Mouse (Mus musculus) stomach, embryonic 14.5 days (tissue): ENCODE measurements around the gene Taf1c. TPM values are rescaled to one million over a fixed set of nuclear protein-coding genes. Genes with fewer than 3 reads are reported as not detected.

Experiments
- ATAC-seq: fragments of 200-750 bp; cut with Nextera tagmentation; 2 replicates; pipeline ENCODE4 v1.8.0; 2017; ENCODE audit warnings: low read depth, moderate TSS enrichment; ENCODE audit not compliant: insufficient number of reproducible peaks, insufficient read depth, low FRiP score
- H3K27ac ChIP-seq: fragments of 300-500 bp; sonication (generic); 2 replicates; pipeline ENCODE4 v1.5.1; 2014; ENCODE audit warnings: mild to moderate bottlenecking, low read length, moderate library complexity, mixed read lengths
- H3K27me3 ChIP-seq: fragments of 300-500 bp; sonication (generic); 2 replicates; pipeline ENCODE4 v1.6.1; 2014; ENCODE audit warnings: low read length, control low read depth, mixed read lengths; ENCODE audit not compliant: control insufficient read depth, insufficient read depth
- H3K36me3 ChIP-seq: fragments of 300-500 bp; sonication (generic); 2 replicates; pipeline ENCODE4 v1.6.1; 2014; ENCODE audit warnings: mild to moderate bottlenecking, control low read depth, low read length, moderate library complexity, mixed read lengths; ENCODE audit not compliant: control insufficient read depth, insufficient read depth
- H3K4me1 ChIP-seq: fragments of 300-500 bp; sonication (generic); 2 replicates; pipeline ENCODE4 v1.6.1; 2014; ENCODE audit warnings: low read length, control low read depth, mixed read lengths; ENCODE audit not compliant: control insufficient read depth, insufficient read depth
- H3K4me2 ChIP-seq: fragments of 300-500 bp; sonication (generic); replicated peaks from 2 replicates; pipeline ENCODE4 v1.6.1; 2014; ENCODE audit warnings: low read depth, low read length, control low read depth
- H3K4me3 ChIP-seq: fragments of 300-500 bp; sonication (generic); 2 replicates; pipeline ENCODE4 v1.5.1; 2014; ENCODE audit warnings: low read depth, low read length, control low read depth
- H3K9ac ChIP-seq: fragments of 300-500 bp; sonication (generic); replicated peaks from 2 replicates; pipeline ENCODE4 v1.6.1; 2014; ENCODE audit warnings: low read depth, mild to moderate bottlenecking, control low read depth, low read length, moderate library complexity, mixed read lengths
- H3K9me3 ChIP-seq: fragments of 300-500 bp; sonication (generic); 2 replicates; pipeline ENCODE4 v1.6.1; 2016; ENCODE audit warnings: low read depth, low read length, control low read depth; ENCODE audit not compliant: control insufficient read depth
- WGBS: fragments of 180-500 bp; shearing (Covaris S2); extraction: QIAGEN DNeasy Blood & Tissue Kit; methylation state at CpG from one replicate; pipeline ENCODE4 v1.1.7; 2014; 5-methylcytosine and 5-hydroxymethylcytosine counted together
- polyA plus RNA-seq: library from polyadenylated mRNA; unstranded; fragments of >200 nt; fragmentation: Nextera tagmentation; extraction: Ambion mirVana; gene quantifications from 2 replicates; pipeline ENCODE4 v1.2.1, GENCODE M21; 2014

The Taf1c gene
- polyA plus RNA-seq, 1 experiment from 2014 or later, result 11.4 TPM

DNA sequence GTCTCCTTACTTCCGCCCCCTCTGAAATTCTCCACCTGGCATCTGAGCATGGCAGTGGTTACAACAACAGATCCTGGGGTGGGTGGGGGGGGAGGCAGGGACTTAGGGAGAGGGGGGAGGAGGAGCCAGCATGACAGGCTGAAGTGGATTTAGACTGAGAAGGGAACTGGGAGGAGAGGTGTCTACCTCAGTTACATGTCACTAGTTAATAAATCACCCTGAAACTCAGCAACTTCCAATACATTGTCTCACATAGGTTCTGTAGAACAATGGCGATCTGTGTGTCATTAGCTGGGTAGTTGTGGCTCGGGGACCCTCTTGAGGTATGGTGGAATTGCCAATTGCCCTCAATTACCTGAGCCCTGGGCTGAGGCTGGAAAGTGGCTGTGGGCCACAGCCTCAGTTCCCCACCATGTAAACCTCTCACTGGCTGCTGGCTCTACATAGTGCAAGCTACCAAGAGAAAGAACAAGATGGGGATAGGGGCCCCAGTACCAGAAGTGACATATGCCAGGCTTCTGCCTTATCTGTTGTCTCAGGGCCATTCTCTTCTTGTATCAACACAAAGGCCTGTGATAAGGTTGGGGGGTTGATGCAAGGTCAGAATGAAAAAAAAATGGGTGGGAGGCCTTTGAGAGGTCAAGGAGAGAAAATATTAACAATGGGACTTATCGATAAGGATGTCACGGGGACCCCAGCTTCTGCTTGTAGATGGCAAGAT is 24.4 kb downstream of the Taf1c start:
- 67% methylated on average over 5 of the region's 5 CpGs for WGBS
- H3K36me3 ChIP-seq, result no peaks in the 10 kb centered on the region
- H3K4me2 ChIP-seq, result no peak overlapping the region
- H3K9ac ChIP-seq, result no peak overlapping the region
- H3K9me3 ChIP-seq, result no peaks in the 10 kb centered on the region
- no peak overlapping the region for H3K4me3 ChIP-seq
- H3K27me3 ChIP-seq, result no peaks in the 10 kb centered on the region
- no peak overlapping the region for H3K27ac ChIP-seq
- H3K4me1 ChIP-seq, result no peaks in the 10 kb centered on the region
- no peak for ATAC-seq

- Histone ChIP-seq H3K9me3 (no peaks in the 10 kb centered on the region), H3K4me2 (no peak overlapping the region), H3K27ac (no peak overlapping the region), H3K9ac (no peak overlapping the region), H3K4me3 (no peak overlapping the region), H3K36me3 (no peaks in the 10 kb centered on the region), H3K27me3 (no peaks in the 10 kb centered on the region), H3K4me1 (peaks cover 2% of the 10 kb centered on the region; the same call in 1 of the 2 replicates)
- 28% methylated on average over 13 of the region's 13 CpGs for WGBS
- no peak for ATAC-seq
Measured at GRCm38 (mm10) chr8:119579096-119579495, 25.9 kb downstream of the Taf1c start.

DNA sequence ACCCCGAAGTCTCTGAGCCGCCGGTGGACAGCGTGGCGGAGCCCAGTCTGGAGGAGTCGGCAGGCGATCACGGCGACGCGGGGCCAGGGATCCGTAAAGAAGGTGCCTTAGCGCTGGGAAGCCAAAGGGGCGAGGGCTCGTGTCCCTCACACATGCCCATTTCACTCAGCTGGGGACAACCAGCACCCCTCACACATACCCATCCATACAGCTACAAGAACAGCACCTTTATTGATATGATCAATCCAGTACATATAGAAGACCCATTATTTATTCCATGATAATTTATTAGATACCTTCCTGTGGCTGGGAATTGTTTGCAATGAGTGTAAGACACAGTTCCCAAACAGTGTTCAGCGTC is 29.7 kb downstream of the Taf1c start:
- no peak overlapping the region for H3K27ac ChIP-seq
- ATAC-seq, result no peak
- 3% methylated on average over 16 of the region's 16 CpGs for WGBS
- H3K9me3 ChIP-seq, result no peaks in the 10 kb centered on the region
- H3K4me3 ChIP-seq, result peak overlapping the region; percentile 77
- H3K9ac ChIP-seq, result peak overlapping the region; percentile 48
- H3K4me1 ChIP-seq, result peaks cover 2% of the 10 kb centered on the region; the same call in 1 of the 2 replicates
- peak overlapping the region; percentile 99 for H3K4me2 ChIP-seq
- H3K36me3 ChIP-seq, result no peaks in the 10 kb centered on the region
- H3K27me3 ChIP-seq, result no peaks in the 10 kb centered on the region

DNA sequence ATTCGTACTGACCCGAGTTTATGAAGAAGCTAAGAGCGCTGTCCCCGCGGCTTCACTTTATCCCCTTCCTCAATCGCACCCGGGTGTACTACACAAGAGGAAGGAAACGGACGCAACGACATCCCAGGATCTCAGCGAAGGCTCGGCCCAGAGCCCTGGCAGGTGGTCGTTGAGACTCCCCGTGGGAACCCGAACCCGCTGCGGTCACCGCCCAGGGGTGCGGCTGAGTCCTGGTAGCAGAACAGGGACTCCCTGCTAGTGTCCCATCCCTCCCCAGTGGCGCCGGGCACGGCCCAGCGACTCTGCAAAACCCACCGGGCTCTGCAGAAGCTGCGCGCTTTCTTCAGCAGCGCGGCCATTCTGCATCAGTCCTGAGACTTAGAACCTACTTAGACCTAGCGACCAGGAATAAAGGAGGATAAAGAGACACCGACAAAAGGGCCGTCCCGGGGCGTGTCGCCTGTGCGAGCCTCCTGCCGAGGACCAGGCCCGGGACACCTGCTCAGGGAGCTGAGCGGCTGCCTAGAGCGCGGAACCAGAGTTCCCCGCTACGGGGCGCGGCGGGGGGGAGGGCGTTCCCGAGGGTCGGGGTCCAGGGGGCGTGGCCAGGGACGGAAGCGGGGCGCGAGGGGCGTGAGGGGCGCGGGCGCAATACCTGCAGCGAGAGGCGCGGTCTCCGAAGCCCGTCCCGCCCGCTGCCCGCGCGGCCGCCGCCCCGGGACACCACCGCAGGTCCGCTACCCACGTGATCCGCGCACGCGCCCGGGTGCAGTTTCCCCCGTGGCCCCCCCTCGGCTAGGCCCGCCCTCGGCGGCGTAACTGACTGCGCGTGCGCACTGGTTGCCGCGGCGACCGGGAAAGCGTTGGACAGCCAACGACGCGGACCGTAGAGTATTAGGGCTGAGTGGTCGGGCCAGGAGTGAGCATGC is 30.3 kb downstream of the Taf1c start, which contains the start of the genes Hsdl1 and Dnaaf1:
Hsdl1 (minus strand) TSS at position 747 of the 929 bp plus-strand sequence.
Dnaaf1 (plus strand) TSS at position 799 of the 929 bp plus-strand sequence.
- peak within 1 kb of the TSS; percentile 77 for H3K4me3 ChIP-seq
- peak within 1 kb of the TSS; percentile 48 for H3K9ac ChIP-seq
- WGBS, result under 1% methylated on average over 78 of the region's 97 CpGs
- no peak within 1 kb of the TSS; the same call in 1 of the 2 replicates for H3K27ac ChIP-seq
- no peaks in the 10 kb centered on the region for H3K36me3 ChIP-seq
- H3K4me1 ChIP-seq, result peaks cover 2% of the 10 kb centered on the region; the same call in 1 of the 2 replicates
- ATAC-seq, result peak; percentile 89
- H3K9me3 ChIP-seq, result no peaks in the 10 kb centered on the region
- peak within 1 kb of the TSS; percentile 99 for H3K4me2 ChIP-seq
- no peaks in the 10 kb centered on the region for H3K27me3 ChIP-seq

DNA sequence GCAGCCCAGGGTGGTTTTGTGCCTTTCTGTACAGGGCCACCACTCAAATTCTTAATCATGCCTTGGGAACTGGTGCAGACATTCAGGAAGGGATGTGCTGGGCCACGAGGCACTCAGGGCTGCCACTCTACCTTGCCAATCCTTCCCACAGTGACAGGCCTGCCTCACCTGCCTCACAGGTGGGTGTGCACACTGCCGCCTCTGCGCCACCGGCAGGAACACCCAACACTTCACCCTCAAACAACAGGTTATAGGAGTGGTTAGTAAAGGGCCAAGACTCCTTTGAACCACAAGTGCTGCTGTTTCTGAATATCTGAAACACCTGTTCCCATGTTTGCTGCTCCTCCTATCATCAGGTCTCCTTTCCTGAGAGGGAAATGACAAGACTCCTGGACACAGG is 32.6 kb downstream of the Taf1c start:
- Histone ChIP-seq H3K36me3 (no peaks in the 10 kb centered on the region), H3K4me3 (no peak overlapping the region), H3K9me3 (no peaks in the 10 kb centered on the region), H3K4me1 (peaks cover 2% of the 10 kb centered on the region; the same call in 1 of the 2 replicates), H3K27me3 (no peaks in the 10 kb centered on the region), H3K9ac (no peak overlapping the region), H3K27ac (no peak overlapping the region), H3K4me2 (no peak overlapping the region)
- 68% methylated on average over 4 of the region's 4 CpGs for WGBS
- no peak for ATAC-seq

DNA sequence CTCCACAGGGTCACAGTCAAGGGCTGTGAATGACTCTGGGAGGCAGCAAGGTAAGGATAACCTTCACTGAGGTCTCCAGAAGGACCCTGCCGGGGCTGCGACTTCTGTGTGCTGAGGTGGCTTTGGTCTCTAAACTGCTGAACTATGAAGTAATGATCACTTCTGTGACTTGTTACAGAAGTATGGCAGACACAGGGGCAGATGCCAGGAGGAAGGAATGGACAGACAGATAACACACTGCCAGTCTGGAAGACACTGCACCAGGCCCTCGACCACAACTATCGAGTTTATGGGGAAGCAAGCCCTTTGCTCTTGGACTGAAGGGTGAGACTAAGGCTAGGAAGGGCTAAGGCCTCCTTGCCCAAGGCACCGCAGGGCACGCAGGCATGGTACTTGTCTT is 33.9 kb downstream of the Taf1c start:
- Histone ChIP-seq H3K4me3 (no peak overlapping the region), H3K9ac (no peak overlapping the region), H3K27me3 (no peaks in the 10 kb centered on the region), H3K36me3 (no peaks in the 10 kb centered on the region), H3K4me2 (no peak overlapping the region), H3K9me3 (no peaks in the 10 kb centered on the region), H3K4me1 (peaks cover 2% of the 10 kb centered on the region; the same call in 1 of the 2 replicates), H3K27ac (no peak overlapping the region)
- WGBS, result 88% methylated on average over 6 of the region's 6 CpGs
- ATAC-seq, result no peak

- Histone ChIP-seq H3K9ac (no peak overlapping the region), H3K9me3 (no peaks in the 10 kb centered on the region), H3K4me2 (no peak overlapping the region), H3K36me3 (peaks cover 6% of the 10 kb centered on the region; the same call in 1 of the 2 replicates), H3K27me3 (no peaks in the 10 kb centered on the region), H3K27ac (no peak overlapping the region), H3K4me3 (no peak overlapping the region), H3K4me1 (peaks cover 2% of the 10 kb centered on the region; the same call in 1 of the 2 replicates)
- no peak for ATAC-seq
- WGBS, result 38% methylated on average over 4 of the region's 4 CpGs
Measured at GRCm38 (mm10) chr8:119569881-119570280, 35.1 kb downstream of the Taf1c start.

DNA sequence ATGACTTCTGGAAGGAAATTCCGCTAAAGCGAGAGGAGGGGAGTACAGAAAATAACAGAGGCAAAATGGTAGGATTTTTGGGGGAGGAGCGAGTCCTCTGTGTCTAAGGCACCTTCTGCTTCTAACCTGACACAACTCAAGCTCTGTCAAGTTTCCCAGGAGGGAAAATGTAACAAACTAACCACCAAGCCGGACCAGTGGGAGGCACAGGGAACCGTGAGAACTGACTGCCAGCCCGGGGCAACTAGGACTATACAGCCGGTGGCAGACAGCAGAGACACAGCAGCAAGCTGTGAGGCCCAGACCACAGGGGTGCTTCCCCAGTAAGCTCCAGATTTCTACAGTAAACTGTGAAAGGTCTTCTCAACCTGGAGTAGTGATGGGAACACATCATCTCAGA is 36.1 kb downstream of the Taf1c start:
- WGBS, result 57% methylated on average over 7 of the region's 7 CpGs
- H3K27me3 ChIP-seq, result no peaks in the 10 kb centered on the region
- H3K4me2 ChIP-seq, result no peak overlapping the region
- no peak for ATAC-seq
- H3K36me3 ChIP-seq, result peaks cover 11% of the 10 kb centered on the region; the same call in 1 of the 2 replicates
- no peak overlapping the region for H3K27ac ChIP-seq
- H3K9me3 ChIP-seq, result no peaks in the 10 kb centered on the region
- H3K9ac ChIP-seq, result 0 out of 2 replicates have a peak overlapping the region, but pooled peaks have one; percentile 18
- no peaks in the 10 kb centered on the region; the same call in 1 of the 2 replicates for H3K4me1 ChIP-seq
- no peak overlapping the region for H3K4me3 ChIP-seq
